Mouse (Mus musculus) ovary, postnatal 14 days (tissue): ENCODE results near the gene Gm29666.

ENCODE experiments used
- DNase-seq: peaks from one replicate; pipeline ENCODE4 v3.0.0; 2022; ENCODE audit warnings: low spot score

Gene Gm29666

GRCm38 (mm10) chr15:84919938-84920337 lies at the start of gene Gm29666:
Gene Gm29666 (minus strand): TSS chr15:84920038.
- DNase-seq, result no peak

DNA sequence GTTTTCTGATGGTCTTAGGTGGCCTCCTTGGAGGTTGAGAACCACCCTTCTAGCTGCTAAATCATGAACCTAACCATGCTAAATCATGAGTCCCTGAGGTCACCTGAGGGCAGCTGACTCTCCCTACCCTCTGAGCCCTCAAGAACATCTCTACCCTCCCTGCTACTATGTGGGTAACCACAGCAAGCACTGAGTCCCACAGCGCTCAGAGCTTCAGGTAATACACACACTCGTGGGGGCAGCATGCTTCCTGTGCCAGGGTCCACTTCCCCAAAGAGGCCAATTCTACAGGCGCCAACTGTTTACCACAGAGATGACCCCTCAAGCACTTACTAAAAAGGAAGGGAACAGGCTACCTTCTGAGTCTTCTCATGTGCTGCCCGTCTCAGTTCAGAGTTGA lies 48.7 kb upstream of the Gm29666 start:
- DNase-seq, result no peak

GRCm38 (mm10) chr15:84965575-84966360 lies 45.9 kb upstream of the Gm29666 start:
- DNase-seq, result peak; percentile 48

- no peak for DNase-seq
These were observed 44.9 kb upstream of the Gm29666 start for GRCm38 (mm10) chr15:84964771-84965170.

DNA sequence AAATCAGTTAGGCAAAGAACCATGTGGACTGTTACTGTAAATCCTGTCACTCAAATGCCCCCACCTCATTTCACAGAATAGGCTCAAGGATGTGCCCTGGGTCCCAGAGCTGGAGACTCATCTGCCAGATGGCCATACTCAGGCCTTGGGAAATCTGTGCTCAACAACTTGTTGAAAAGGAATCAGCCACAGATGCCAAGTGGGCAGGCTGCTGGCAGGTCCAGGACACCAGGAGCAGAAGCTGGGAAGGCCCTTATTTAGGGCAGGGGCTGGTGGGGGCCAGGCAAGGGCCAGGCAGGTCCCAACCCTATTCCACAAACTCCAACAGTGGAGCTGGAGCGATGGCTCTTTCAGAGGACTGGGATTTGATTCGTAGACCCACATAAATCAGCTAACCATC lies 42.7 kb upstream of the Gm29666 start:
- DNase-seq, result no peak

DNA sequence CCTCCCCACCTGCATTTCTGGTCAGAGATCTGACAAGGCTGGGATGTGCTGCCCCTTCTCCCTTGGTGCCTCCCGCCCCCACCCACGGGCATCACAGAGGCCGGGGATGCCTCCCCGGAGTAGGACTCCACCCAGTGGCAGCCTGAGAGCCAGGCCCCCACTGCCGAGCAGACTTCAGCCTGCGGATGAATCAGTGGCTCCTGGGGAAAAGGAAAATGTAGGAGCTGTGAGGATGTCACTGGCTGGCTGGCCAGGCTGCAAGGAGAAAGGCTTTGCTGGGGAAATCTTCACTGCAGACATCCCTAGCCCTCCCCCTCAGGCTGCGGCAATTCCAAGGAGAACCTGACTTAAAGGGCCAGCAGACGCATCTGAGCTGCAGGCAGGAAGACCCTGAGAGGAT lies 40.9 kb upstream of the Gm29666 start:
- no peak for DNase-seq

DNA sequence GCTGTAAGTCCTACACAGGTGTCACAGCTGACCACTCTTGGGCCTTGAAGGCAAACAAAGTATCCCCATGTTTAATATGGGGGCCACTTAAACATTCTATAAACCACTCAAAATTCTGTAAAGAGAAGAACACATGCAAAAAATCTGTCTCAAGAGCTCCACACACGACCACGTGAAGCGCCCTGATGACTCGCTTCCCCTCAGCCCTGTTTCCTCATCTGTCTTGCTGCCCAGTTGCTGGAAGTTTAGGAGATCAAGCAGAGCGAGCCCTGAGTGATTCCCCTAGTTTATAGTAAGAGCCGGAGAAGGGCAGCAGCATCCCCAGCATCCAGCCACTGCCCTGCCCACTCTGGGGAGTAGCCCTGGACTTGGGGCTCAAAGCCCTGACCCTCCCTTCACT lies 40.1 kb upstream of the Gm29666 start:
- DNase-seq, result no peak

- no peak for DNase-seq
These were observed 38.5 kb upstream of the Gm29666 start for GRCm38 (mm10) chr15:84958331-84958730.

DNA sequence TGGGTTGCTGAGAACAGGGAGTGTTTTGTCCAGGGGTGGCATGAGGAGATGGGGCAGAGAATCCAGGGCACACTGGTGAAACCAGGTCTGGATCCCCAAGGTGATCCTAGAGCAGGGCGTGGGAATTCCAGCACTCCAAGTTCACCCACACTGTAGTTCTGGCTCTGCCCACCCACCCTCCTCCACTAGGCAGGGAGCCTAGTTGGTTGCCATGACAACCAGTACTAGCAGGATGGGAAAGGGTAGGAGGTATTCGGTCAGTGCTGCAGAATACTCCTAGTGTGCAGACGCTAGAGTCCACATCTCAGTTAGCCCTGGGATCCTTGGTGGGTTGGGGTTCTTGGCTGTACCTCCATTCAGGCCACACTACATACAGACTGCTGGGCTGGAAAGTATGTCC lies 38.0 kb upstream of the Gm29666 start:
- no peak for DNase-seq

GRCm38 (mm10) chr15:84953259-84953658 lies 33.4 kb upstream of the Gm29666 start:
- no peak for DNase-seq

DNA sequence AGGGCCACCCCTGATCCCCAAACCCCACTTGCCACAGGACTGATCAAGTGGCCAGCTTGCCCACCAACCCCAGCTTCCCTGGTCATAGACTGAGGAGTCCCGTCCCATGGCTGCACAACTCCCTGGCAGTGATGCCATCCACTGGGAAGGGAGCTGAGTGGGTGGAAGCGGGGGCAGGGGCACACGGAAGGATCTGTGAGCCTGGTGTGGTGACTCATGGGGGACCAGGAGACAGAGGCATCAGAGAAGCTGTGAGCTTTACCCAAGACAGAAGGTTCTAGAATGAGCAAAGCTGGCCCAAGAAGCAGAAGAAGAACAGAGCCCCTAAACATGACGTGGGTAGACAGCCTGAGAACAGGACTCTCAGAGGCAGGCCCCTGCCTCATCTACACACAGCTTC lies 30.2 kb upstream of the Gm29666 start:
- DNase-seq, result no peak

GRCm38 (mm10) chr15:84948990-84949389 lies 29.2 kb upstream of the Gm29666 start:
- no peak for DNase-seq

DNA sequence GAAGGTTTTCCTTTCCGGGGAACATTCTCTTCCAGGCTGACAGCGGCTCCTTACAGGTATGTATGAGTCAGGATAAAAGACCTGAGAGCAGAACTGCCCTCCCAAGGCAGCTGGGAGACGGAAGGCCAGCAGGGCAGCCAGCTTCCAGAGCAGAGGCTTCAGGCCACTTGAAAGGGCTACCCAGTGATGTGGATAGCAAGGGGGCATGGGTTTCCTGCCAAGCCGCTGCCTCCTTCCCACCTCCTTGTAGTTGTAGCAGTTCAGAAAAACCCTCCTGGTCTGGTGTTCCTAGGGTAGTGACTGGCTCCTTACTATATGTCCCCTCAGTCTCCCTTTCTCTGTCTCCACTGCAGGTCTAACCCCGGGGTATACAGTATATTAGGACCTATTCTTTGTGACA lies 24.5 kb upstream of the Gm29666 start:
- DNase-seq, result no peak

DNA sequence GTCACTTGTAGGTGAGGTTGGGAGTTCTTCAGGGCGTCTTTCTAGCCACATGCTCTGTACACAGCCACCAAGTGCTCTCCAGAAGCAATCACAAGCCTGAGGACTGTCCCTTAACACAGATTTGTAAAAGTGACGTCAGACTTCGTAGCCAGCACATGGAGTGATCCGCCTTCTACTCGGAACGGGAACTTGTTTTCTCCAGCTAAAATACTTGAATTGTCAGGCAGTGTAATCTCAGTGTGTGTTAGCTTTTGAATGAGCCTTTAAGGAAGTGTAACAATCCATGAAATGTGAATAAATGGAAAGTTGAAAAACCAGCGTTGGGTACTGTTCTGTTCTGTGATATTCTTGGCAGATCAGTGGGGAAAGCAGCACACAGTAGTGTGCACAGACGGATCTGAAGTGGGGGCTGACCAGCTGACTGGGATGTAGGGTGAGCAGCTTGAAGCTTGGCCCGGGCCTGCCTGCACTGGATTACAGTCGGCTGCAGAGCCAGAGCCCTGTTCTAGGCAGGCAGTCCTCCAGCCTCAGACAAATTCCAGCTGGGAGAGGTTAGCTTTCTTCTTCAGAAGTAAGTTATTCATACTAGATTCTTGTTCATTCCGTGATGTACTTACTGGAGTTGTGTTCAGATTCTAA lies 22.9 kb upstream of the Gm29666 start:
- DNase-seq, result no peak

GRCm38 (mm10) chr15:84940102-84940501 lies 20.3 kb upstream of the Gm29666 start:
- no peak for DNase-seq

DNA sequence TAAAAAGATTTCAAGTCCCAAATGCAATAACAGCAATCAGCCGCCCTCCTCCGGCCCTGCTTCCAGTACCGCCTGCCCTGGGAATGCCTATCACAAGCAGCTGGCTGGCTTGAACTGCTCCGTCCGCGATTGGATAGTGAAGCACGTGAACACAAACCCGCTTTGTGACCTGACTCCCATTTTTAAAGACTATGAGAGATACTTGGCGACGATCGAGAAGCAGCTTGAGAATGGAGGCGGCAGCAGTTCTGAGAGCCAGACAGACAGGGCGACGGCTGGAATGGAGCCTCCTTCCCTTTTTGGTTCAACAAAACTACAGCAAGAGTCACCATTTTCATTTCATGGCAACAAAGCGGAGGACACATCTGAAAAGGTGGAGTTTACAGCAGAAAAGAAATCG lies 15.1 kb upstream of the Gm29666 start:
- DNase-seq, result no peak

DNA sequence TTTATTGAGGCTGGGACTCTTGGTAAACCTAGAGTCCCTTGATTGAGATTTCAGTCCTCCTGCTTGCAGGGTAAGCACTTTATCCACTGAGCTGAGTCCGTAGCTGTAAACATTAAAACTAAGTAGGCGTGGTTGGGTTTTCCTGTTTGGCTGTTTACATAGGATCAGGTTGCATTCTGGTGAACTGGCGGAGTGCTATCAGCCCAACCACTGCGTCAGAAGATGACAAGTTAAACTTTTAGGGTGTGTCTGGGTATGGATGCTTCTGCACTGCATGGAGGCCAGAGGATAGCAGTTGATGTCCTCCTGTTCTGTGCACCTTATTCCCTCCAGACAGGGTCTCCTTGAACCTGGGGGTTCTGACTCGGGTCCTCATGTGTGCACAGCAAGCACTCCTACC lies 12.5 kb upstream of the Gm29666 start:
- DNase-seq, result no peak

- no peak for DNase-seq
These were observed 5.7 kb upstream of the Gm29666 start for GRCm38 (mm10) chr15:84925495-84926018.

- DNase-seq, result peak; percentile 21
These were observed 5.0 kb upstream of the Gm29666 start for GRCm38 (mm10) chr15:84924781-84925315.

DNA sequence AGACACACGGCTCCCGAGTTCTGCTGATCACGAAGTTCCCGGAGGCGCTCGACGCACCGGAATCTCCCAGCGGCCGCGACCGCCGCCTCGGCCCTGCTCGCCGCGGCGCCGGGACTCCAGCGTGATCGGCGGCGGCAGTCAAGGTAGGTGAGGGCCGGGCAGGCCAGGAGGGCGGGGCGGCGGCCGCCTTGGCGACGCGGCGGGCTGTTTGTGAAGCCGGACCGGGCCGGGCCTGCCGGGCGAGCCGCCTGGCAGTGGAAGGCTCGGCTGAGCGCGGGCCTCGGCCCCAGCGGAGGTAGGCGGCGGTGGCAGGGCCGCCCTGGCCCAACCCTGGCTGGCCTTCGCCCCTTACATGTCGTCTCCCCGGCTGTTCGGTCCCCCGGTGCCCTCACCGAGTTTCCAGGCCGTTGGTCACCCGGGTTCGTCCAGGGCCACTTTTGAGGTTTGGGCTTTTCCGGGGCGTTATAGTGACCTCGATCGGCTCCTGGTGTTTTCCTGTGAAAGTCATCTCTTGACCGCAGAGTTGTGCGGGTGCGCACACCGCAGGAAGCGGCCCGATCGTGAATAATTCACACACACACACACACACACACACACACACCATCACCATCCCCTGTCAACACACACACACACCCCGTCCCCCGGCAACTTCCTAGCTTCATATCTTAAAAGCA lies 3.8 kb upstream of the Gm29666 start:
- no peak for DNase-seq

GRCm38 (mm10) chr15:84922884-84923507 lies 3.2 kb upstream of the Gm29666 start, which contains the start of gene Nup50:
Gene Nup50 (plus strand): TSS chr15:84923411.
- peak; percentile 100 for DNase-seq

- DNase-seq, result no peak
These were observed 6.6 kb downstream of the Gm29666 start for GRCm38 (mm10) chr15:84913201-84913600.
